Mouse (Mus musculus) gastrocnemius, adult 2 months (tissue): ENCODE data around the gene Wdr73. TPM values are rescaled to one million over a fixed set of nuclear protein-coding genes. Genes with fewer than 3 reads are reported as not detected.

ENCODE experiments used
- DNase-seq: peaks from one replicate; pipeline ENCODE4 v3.0.0; 2022
- H3K27ac ChIP-seq: fragments of 200-600 bp; 2 replicates; pipeline ENCODE4 v1.8.1; 2022; ENCODE audit warnings: mild to moderate bottlenecking
- H3K4me3 ChIP-seq: fragments of 200-600 bp; 2 replicates; pipeline ENCODE4 v1.8.1; 2022; ENCODE audit warnings: mild to moderate bottlenecking, moderate library complexity
- CTCF ChIP-seq: fragments of 200-600 bp; IDR thresholded peaks from 2 replicates; pipeline ENCODE4 v1.8.1; 2022; ENCODE audit warnings: antibody characterized with exemption, mild to moderate bottlenecking, moderate library complexity
- intact Hi-C: fragments of 180-260 bp; cut with DNase I; formaldehyde crosslinking; loops from one replicate; pipeline ENCODE4 v1.15.1; 2025
- total RNA-seq, 2 experiments: library from RNA; stranded (reverse); gene quantifications; 2 replicates each; pipeline ENCODE4 v1.2.3; 2021

Gene Wdr73
- total RNA-seq, 2 experiments from 2014 or later = 2.9 to 3.7 TPM

- intact Hi-C loops = no loop called here
- no peak for TF ChIP-seq CTCF
- H3K4me3 ChIP-seq = no peak overlapping the region
- no peak for DNase-seq
- peak overlapping the region; percentile 16 for H3K27ac ChIP-seq
Observed at GRCm38 (mm10) chr7:80863520-80863919, 37.5 kb downstream of the Wdr73 start.

GRCm38 (mm10) chr7:80862475-80862874 is 38.6 kb downstream of the Wdr73 start:
- intact Hi-C loops = no loop called here
- no peak for TF ChIP-seq CTCF
- Histone ChIP-seq H3K4me3 (no peak overlapping the region), H3K27ac (no peak overlapping the region)
- DNase-seq = no peak

GRCm38 (mm10) chr7:80860729-80861274 is 40.3 kb downstream of the Wdr73 start, which contains the start of gene Zscan2:
Gene Zscan2 (plus strand): TSS chr7:80860920.
- peak; percentile 89 for DNase-seq

GRCm38 (mm10) chr7:80860227-80860626 is 40.8 kb downstream of the Wdr73 start:
- peak; percentile 49 for DNase-seq
- intact Hi-C loops = no loop called here
- H3K27ac ChIP-seq = peak overlapping the region; percentile 93
- TF ChIP-seq CTCF = no peak
- H3K4me3 ChIP-seq = peak overlapping the region; percentile 79

More at GRCm38 (mm10) chr7:80860729-80861274, 40.3 kb downstream of the Wdr73 start, which contains the start of gene Zscan2:
- H3K27ac ChIP-seq = peak within 1 kb of the TSS; percentile 93
- H3K4me3 ChIP-seq = peak within 1 kb of the TSS; percentile 79
- intact Hi-C loops = no loop called here
- TF ChIP-seq CTCF = no peak

GRCm38 (mm10) chr7:80857181-80857580 is 43.9 kb downstream of the Wdr73 start:
- H3K27ac ChIP-seq = no peak overlapping the region
- peak; percentile 82 for DNase-seq
- peak; percentile 86 for TF ChIP-seq CTCF
- no peak overlapping the region for H3K4me3 ChIP-seq
- intact Hi-C loops = loop anchor here (1.0 kb wide), 1 partner anchor 298 kb away; no protein-coding TSS in a partner anchor

GRCm38 (mm10) chr7:80855316-80855715 is 45.8 kb downstream of the Wdr73 start:
- H3K27ac ChIP-seq = no peak overlapping the region
- H3K4me3 ChIP-seq = no peak overlapping the region
- no peak for TF ChIP-seq CTCF
- intact Hi-C loops = no loop called here
- DNase-seq = no peak

GRCm38 (mm10) chr7:80853218-80853617 is 47.9 kb downstream of the Wdr73 start:
- intact Hi-C loops = no loop called here
- TF ChIP-seq CTCF = peak; percentile 33; the same call in 1 of the 2 replicates
- DNase-seq = no peak
- H3K4me3 ChIP-seq = no peak overlapping the region
- no peak overlapping the region for H3K27ac ChIP-seq

GRCm38 (mm10) chr7:80850520-80850919 is 50.5 kb downstream of the Wdr73 start:
- DNase-seq = no peak
- TF ChIP-seq CTCF = no peak
- no peak overlapping the region for H3K4me3 ChIP-seq
- intact Hi-C loops = no loop called here
- no peak overlapping the region for H3K27ac ChIP-seq

- H3K27ac ChIP-seq = peak overlapping the region; percentile 60
- intact Hi-C loops = loop anchor here (1.0 to 5.0 kb wide), 2 partner anchors 47 to 120 kb away; no protein-coding TSS in a partner anchor
- H3K4me3 ChIP-seq = peak overlapping the region; percentile 17; the same call in 1 of the 2 replicates
- peak; percentile 96 for TF ChIP-seq CTCF
- peak; percentile 45 for DNase-seq
Observed at GRCm38 (mm10) chr7:80849710-80850109, 51.4 kb downstream of the Wdr73 start.

- DNase-seq = no peak
- intact Hi-C loops = loop anchor here (1.0 to 5.0 kb wide), 2 partner anchors 47 to 120 kb away; no protein-coding TSS in a partner anchor
- H3K4me3 ChIP-seq = peak overlapping the region; percentile 17; the same call in 1 of the 2 replicates
- H3K27ac ChIP-seq = peak overlapping the region; percentile 60
- no peak for TF ChIP-seq CTCF
Observed at GRCm38 (mm10) chr7:80849267-80849666, 51.8 kb downstream of the Wdr73 start.

- intact Hi-C loops = loop anchor here (5.0 kb wide), 1 partner anchor 44 kb away; no protein-coding TSS in a partner anchor
- H3K4me3 ChIP-seq = no peak overlapping the region
- no peak for TF ChIP-seq CTCF
- no peak overlapping the region for H3K27ac ChIP-seq
- DNase-seq = no peak
Observed at GRCm38 (mm10) chr7:80846709-80847108, 54.4 kb downstream of the Wdr73 start.

- no peak for DNase-seq
- H3K27ac ChIP-seq = peak overlapping the region; percentile 20; the same call in 1 of the 2 replicates
- TF ChIP-seq CTCF = no peak
- intact Hi-C loops = loop anchor here (5.0 kb wide), 1 partner anchor 44 kb away; no protein-coding TSS in a partner anchor
- peak overlapping the region; percentile 37; the same call in 1 of the 2 replicates for H3K4me3 ChIP-seq
Observed at GRCm38 (mm10) chr7:80846280-80846678, 54.8 kb downstream of the Wdr73 start.

- intact Hi-C loops = loop anchor here (5.0 kb wide), 1 partner anchor 43 kb away; no protein-coding TSS in a partner anchor
- Histone ChIP-seq H3K27ac (peak overlapping the region; percentile 20; the same call in 1 of the 2 replicates), H3K4me3 (peak overlapping the region; percentile 37; the same call in 1 of the 2 replicates)
- peak; percentile 37 for DNase-seq
- no peak for TF ChIP-seq CTCF
Observed at GRCm38 (mm10) chr7:80845621-80846279, 55.3 kb downstream of the Wdr73 start.
